Mouse (Mus musculus): Measurements from ENCODE around the gene Ggnbp2. TPM values are rescaled to one million over a fixed set of nuclear protein-coding genes. Genes with fewer than 3 reads are reported as not detected.
A peak's percentile ranks its signal among the peaks of the same experiment; 100 is the strongest.

The Ggnbp2 gene
- 68.4 and 71.8 TPM in 2 replicates for polyA plus RNA-seq (2015; fragmentation: Nextera tagmentation; extraction: Ambion mirVana)

- Histone ChIP-seq H3K4me3 (ENCODE audit: low read depth, low read length) (peak within 1 kb of the TSS; percentile 63), H3K4me1 (ENCODE audit: control insufficient read depth, insufficient read depth, low read length) (peaks cover 23% of the 10 kb centered on the region), H3K27ac (ENCODE audit: low read length) (peak within 1 kb of the TSS; percentile 100), H3K9me3 (replicated peaks; ENCODE audit: control insufficient read depth, low read length, poor library complexity, severe bottlenecking) (no peaks in the 10 kb centered on the region), H3K27me3 (ENCODE audit: control insufficient read depth, insufficient read depth, low read depth, low read length) (no peaks in the 10 kb centered on the region), H3K9ac (ENCODE audit: low read depth, low read length) (peak within 1 kb of the TSS; percentile 96), H3K36me3 (ENCODE audit: control insufficient read depth, insufficient read depth, low read length) (no peaks in the 10 kb centered on the region), H3K4me2 (ENCODE audit: low read length) (peak within 1 kb of the TSS; percentile 79)
- ATAC-seq: peak; percentile 88
- under 1% methylated on average over 52 of the region's 62 CpGs for WGBS
Measured at GRCm38 (mm10) chr11:84870337-84871043, at the start of gene Ggnbp2. Gene Ggnbp2, minus strand, starts transcription at chr11:84870817.

GRCm38 (mm10) chr11:84919951-84920350 lies 49.3 kb upstream of the Ggnbp2 start:
- no peak for ATAC-seq
- WGBS: 76% methylated on average over 7 of the region's 7 CpGs

DNA sequence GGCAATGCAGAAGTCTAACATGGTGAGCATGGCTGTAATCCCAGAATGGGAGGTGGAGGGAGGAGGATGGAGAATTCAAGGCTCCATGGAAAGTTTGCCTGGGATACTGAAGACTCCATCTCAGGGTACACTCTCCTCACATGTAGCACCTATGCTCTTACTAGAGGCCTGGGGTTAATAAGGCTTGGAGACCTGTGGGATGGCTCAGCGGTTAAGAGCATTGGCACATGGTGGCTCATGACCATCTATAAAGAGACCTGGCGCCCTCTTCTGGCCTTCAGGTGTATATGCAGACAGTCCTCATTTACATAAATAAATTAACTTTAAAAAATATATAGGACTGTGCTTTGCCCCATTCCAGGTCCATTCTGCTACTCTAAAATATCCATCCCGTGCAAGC lies 48.7 kb upstream of the Ggnbp2 start:
- Histone ChIP-seq H3K9ac (ENCODE audit: low read depth, low read length) (no peak overlapping the region), H3K4me1 (ENCODE audit: control insufficient read depth, insufficient read depth, low read length) (peaks cover 16% of the 10 kb centered on the region), H3K27me3 (ENCODE audit: control insufficient read depth, insufficient read depth, low read depth, low read length) (no peaks in the 10 kb centered on the region), H3K4me3 (ENCODE audit: low read depth, low read length) (no peak overlapping the region), H3K4me2 (ENCODE audit: low read length) (no peak overlapping the region), H3K36me3 (ENCODE audit: control insufficient read depth, insufficient read depth, low read length) (no peaks in the 10 kb centered on the region), H3K9me3 (replicated peaks; ENCODE audit: control insufficient read depth, low read length, poor library complexity, severe bottlenecking) (no peaks in the 10 kb centered on the region), H3K27ac (ENCODE audit: low read length) (no peak overlapping the region)
- 40% methylated on average over 3 of the region's 3 CpGs for WGBS
- no peak for ATAC-seq

More at GRCm38 (mm10) chr11:84919951-84920350, 49.3 kb upstream of the Ggnbp2 start:
- no peak overlapping the region for H3K4me3 ChIP-seq (ENCODE audit: low read depth, low read length)
- H3K27me3 ChIP-seq (ENCODE audit: control insufficient read depth, insufficient read depth, low read depth, low read length): no peaks in the 10 kb centered on the region
- H3K9me3 ChIP-seq (replicated peaks; ENCODE audit: control insufficient read depth, low read length, poor library complexity, severe bottlenecking): no peaks in the 10 kb centered on the region
- no peaks in the 10 kb centered on the region for H3K36me3 ChIP-seq (ENCODE audit: control insufficient read depth, insufficient read depth, low read length)
- peaks cover 11% of the 10 kb centered on the region for H3K4me1 ChIP-seq (ENCODE audit: control insufficient read depth, insufficient read depth, low read length)
- no peak overlapping the region for H3K27ac ChIP-seq (ENCODE audit: low read length)
- H3K4me2 ChIP-seq (ENCODE audit: low read length): no peak overlapping the region
- no peak overlapping the region for H3K9ac ChIP-seq (ENCODE audit: low read depth, low read length)

GRCm38 (mm10) chr11:84918425-84918824 lies 47.8 kb upstream of the Ggnbp2 start:
- H3K36me3 ChIP-seq (ENCODE audit: control insufficient read depth, insufficient read depth, low read length): no peaks in the 10 kb centered on the region
- H3K27ac ChIP-seq (ENCODE audit: low read length): no peak overlapping the region
- no peak overlapping the region for H3K4me3 ChIP-seq (ENCODE audit: low read depth, low read length)
- peak overlapping the region; percentile 33 for H3K4me2 ChIP-seq (ENCODE audit: low read length)
- ATAC-seq: peak; percentile 79; the same call in 1 of the 2 replicates
- H3K9ac ChIP-seq (ENCODE audit: low read depth, low read length): no peak overlapping the region
- no peaks in the 10 kb centered on the region for H3K9me3 ChIP-seq (replicated peaks; ENCODE audit: control insufficient read depth, low read length, poor library complexity, severe bottlenecking)
- 6% methylated on average over 16 of the region's 16 CpGs for WGBS
- H3K27me3 ChIP-seq (ENCODE audit: control insufficient read depth, insufficient read depth, low read depth, low read length): no peaks in the 10 kb centered on the region
- H3K4me1 ChIP-seq (ENCODE audit: control insufficient read depth, insufficient read depth, low read length): peaks cover 18% of the 10 kb centered on the region

DNA sequence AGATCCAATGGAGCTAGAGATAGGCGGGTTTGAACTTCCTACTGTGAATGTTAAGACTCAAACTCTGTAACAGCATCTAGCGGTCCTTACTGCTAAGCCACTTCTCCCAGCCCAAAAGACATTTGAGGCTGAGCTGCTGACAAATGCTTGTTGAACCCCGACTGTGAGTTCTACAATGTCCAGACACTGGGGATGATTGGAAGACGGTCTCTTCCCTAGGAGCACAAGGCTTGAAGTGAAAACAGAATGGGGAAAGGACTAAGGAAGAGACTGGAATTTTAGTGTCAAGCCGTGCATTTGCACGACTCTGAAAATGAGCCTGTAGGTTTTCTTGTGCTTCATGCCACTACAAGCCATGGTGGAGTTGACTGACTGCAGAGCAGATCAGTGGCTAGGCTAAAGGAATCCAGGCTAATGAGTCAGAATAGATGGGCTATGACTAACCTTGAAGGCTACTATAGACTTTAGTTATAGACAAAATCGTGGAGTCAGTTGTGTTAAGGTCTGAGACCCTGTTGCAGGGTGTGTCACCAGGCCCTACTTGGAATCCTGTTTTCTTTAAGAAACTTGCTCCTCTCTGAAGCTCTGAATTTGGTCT lies 46.2 kb upstream of the Ggnbp2 start:
- Histone ChIP-seq H3K4me1 (ENCODE audit: control insufficient read depth, insufficient read depth, low read length) (peaks cover 18% of the 10 kb centered on the region), H3K27ac (ENCODE audit: low read length) (peak overlapping the region; percentile 61), H3K36me3 (ENCODE audit: control insufficient read depth, insufficient read depth, low read length) (no peaks in the 10 kb centered on the region; the same call in 1 of the 2 replicates), H3K4me3 (ENCODE audit: low read depth, low read length) (peak overlapping the region; percentile 96), H3K9ac (ENCODE audit: low read depth, low read length) (peak overlapping the region; percentile 52; the same call in 1 of the 2 replicates), H3K27me3 (ENCODE audit: control insufficient read depth, insufficient read depth, low read depth, low read length) (no peaks in the 10 kb centered on the region), H3K9me3 (replicated peaks; ENCODE audit: control insufficient read depth, low read length, poor library complexity, severe bottlenecking) (no peaks in the 10 kb centered on the region), H3K4me2 (ENCODE audit: low read length) (peak overlapping the region; percentile 51)
- peak; percentile 10; the same call in 1 of the 2 replicates for ATAC-seq
- WGBS: 57% methylated on average over 7 of the region's 7 CpGs

DNA sequence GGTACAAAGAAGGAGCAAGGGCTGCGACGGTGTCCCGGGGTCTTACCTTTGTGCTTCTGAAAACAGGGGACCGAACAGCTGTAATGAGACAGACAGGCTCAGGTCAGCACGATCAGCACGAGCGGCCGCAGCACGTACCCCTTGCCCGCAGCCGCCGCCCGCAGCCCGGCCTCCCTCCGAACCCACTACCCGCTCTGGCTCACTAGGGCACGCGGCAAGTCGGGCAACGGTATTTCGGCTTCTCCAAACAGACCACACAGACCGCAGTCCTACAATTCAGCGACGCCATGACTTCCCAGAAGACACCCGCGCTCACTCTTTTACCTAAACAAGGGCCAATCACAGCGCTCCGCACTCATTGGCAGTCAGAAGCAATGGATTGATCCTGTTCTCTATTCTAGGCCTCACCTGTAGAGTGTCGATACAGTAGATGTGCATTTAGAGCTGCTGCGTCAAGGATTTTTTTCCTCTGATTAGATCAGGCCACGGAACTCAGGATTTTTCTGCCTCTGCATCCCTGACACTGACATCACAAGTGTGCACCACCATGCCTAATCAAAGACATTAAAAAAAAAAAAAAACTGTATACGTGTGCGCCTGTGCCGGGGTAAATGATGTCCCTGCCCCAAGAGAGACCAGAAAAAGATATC lies 45.6 kb upstream of the Ggnbp2 start, which contains the start of gene Znhit3:
Gene Znhit3, minus strand, starts transcription at position 314 of the 650 bp plus-strand sequence.
- H3K4me2 ChIP-seq (ENCODE audit: low read length): peak within 1 kb of the TSS; percentile 82
- peak within 1 kb of the TSS; percentile 61 for H3K27ac ChIP-seq (ENCODE audit: low read length)
- peak within 1 kb of the TSS; percentile 96 for H3K4me3 ChIP-seq (ENCODE audit: low read depth, low read length)
- no peaks in the 10 kb centered on the region for H3K9me3 ChIP-seq (replicated peaks; ENCODE audit: control insufficient read depth, low read length, poor library complexity, severe bottlenecking)
- H3K36me3 ChIP-seq (ENCODE audit: control insufficient read depth, insufficient read depth, low read length): peaks cover 2% of the 10 kb centered on the region
- peak within 1 kb of the TSS; percentile 85 for H3K9ac ChIP-seq (ENCODE audit: low read depth, low read length)
- ATAC-seq: peak; percentile 93
- no peaks in the 10 kb centered on the region for H3K27me3 ChIP-seq (ENCODE audit: control insufficient read depth, insufficient read depth, low read depth, low read length)
- peaks cover 18% of the 10 kb centered on the region for H3K4me1 ChIP-seq (ENCODE audit: control insufficient read depth, insufficient read depth, low read length)
- WGBS: 3% methylated on average over 34 of the region's 34 CpGs

DNA sequence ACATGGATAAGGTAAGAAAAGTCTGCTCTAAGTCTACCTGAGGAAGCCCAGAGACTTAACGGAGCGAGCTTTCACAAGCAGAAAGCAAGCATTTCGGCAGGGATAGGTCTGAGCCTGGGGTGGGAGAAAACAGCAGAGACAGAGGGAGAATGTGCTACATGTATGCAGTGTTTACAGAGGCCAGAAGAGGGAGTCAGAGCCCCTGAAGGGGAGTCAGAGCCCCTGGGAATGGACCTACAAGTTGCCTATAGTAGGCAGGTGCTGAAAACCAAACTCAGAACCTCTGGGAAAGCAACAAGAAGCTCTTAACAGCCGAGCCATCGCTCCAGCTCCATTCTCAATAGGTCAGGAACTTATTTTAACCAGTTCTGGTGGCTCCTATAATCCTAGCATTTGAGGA lies 44.1 kb upstream of the Ggnbp2 start:
- H3K4me3 ChIP-seq (ENCODE audit: low read depth, low read length): no peak overlapping the region
- 78% methylated on average over 5 of the region's 5 CpGs for WGBS
- ATAC-seq: no peak

GRCm38 (mm10) chr11:84910411-84910810 lies 39.8 kb upstream of the Ggnbp2 start:
- Histone ChIP-seq H3K9ac (ENCODE audit: low read depth, low read length) (no peak overlapping the region), H3K4me2 (ENCODE audit: low read length) (no peak overlapping the region), H3K27me3 (ENCODE audit: control insufficient read depth, insufficient read depth, low read depth, low read length) (no peaks in the 10 kb centered on the region), H3K9me3 (replicated peaks; ENCODE audit: control insufficient read depth, low read length, poor library complexity, severe bottlenecking) (no peaks in the 10 kb centered on the region), H3K4me3 (ENCODE audit: low read depth, low read length) (no peak overlapping the region), H3K4me1 (ENCODE audit: control insufficient read depth, insufficient read depth, low read length) (peaks cover 11% of the 10 kb centered on the region), H3K27ac (ENCODE audit: low read length) (no peak overlapping the region), H3K36me3 (ENCODE audit: control insufficient read depth, insufficient read depth, low read length) (peaks cover 46% of the 10 kb centered on the region)
- no peak for ATAC-seq
- 91% methylated on average over 4 of the region's 4 CpGs for WGBS

More for the DNA sequence above, 44.1 kb upstream of the Ggnbp2 start:
- Histone ChIP-seq H3K9me3 (replicated peaks; ENCODE audit: control insufficient read depth, low read length, poor library complexity, severe bottlenecking) (no peaks in the 10 kb centered on the region), H3K27me3 (ENCODE audit: control insufficient read depth, insufficient read depth, low read depth, low read length) (no peaks in the 10 kb centered on the region), H3K4me1 (ENCODE audit: control insufficient read depth, insufficient read depth, low read length) (peaks cover 18% of the 10 kb centered on the region), H3K4me2 (ENCODE audit: low read length) (no peak overlapping the region), H3K27ac (ENCODE audit: low read length) (no peak overlapping the region), H3K9ac (ENCODE audit: low read depth, low read length) (no peak overlapping the region), H3K36me3 (ENCODE audit: control insufficient read depth, insufficient read depth, low read length) (peaks cover 14% of the 10 kb centered on the region)

Measured in midbrain, embryonic 16.5 days (tissue).